Mouse (Mus musculus) c-Kit-positive CD71-negative TER-119-negative erythroid progenitor cells, embryonic 14.5 days (primary cell): ENCODE data around the gene Pex10.
A peak's percentile ranks its signal among the peaks of the same experiment; 100 is the strongest.

ENCODE experiments used
- DNase-seq: peaks from one replicate; pipeline ENCODE4 v3.0.0-alpha.2; 2013; ENCODE audit warnings: low read depth

Gene Pex10

DNA sequence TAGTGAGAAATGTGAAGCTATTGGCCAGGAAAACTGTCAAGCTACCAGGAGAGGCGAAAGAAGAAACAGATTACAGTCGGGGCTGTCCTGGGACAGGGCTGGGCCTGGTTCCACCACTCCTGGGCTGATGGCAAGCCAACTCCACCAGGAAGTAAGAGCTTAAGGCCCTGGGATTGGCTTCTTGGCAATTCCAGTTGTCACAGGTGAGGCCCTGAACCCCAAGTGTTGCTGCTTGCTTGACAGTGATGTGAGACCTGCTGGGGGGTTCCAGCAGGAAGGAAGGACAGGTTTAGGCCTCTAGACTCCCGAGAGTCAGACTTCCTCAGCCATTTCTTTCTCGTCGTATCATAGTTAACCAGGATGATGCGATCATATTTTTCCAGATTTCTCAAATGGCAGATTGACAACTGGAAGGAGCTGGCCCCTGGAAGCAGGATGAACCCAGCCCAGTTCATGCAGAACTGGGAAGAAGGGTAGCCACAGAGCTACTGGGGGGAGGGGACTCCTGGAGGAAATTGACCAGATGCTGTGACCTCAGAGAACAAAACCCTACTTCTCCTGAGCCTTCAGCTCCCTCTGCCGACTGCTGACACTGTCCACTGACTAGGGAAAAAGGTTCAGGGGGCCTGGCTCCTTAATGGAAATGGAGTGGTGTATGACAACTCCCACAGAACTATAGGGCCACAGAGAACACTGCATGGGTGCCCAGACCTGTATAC is 26.8 kb downstream of the Pex10 start:
- no peak for DNase-seq

DNA sequence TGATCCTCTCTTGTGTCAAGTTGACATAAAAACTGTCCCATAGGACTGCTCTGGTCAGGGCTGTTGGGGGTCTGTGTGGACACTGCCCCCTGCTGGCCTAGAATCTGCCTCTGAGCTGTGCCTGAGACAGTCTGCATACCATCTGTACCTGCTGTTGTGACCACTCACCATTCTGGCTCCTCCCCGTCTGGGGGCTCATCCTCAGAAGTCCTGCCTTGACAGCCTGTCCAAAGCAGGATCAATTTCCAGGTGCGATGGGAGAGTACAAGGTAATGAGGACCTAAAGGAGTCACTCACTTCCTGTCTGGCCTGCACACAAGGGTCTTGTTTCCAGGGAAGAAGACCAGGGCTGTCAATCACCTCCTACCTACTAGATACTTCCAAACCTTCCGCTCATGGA is 27.7 kb downstream of the Pex10 start:
- peak; percentile 45 for DNase-seq

DNA sequence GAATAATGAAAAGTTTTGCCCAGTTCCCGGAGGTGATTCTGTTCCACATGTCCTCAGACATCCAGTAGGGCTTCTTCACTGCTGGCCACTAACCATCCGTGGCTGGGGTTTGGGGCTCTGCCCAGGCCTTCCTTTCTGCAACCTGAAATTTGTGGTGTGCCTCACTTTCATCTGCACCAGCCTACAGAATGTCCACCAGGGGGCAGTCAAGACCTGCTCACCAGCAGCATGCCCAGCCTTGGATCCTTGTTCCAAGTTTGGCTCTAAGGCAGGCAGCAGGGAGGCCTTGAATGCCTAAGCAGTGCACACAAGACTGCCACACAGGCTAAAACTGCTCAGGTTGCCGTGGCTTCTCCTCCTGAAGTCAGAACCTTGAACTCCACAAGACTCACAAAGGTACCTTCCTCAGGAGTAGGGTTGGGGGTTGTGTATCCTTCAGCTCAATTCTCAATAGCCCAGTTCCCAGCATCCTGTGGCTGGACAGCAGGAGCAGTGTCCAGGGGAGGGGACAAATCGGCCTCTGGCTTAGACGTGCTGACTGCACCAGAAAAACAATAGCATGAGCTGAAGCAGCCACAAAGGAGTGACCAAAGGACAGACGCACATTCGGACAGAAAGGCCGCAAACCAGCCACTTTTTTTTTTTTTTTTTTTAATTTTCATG is 28.6 kb downstream of the Pex10 start:
- peak; percentile 78 for DNase-seq

DNA sequence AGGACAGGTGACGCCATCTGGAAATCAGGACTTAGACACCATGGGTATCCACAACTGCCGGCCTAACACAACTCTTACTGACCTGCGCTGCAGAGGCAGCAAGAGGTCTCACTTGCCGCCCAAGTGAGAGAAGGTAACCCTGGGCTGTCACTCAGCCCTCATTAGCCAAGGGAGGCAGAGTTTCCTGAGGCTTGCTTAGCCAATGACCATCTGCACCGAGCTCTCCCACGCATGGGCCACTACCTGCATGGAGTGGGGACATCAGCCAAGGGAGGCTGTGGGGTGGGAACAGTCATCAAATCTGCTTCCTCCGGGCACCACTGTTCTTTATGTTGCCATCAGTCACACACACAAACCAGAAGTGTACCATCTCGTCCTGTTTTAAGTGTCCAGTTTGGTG is 29.2 kb downstream of the Pex10 start:
- no peak for DNase-seq

DNA sequence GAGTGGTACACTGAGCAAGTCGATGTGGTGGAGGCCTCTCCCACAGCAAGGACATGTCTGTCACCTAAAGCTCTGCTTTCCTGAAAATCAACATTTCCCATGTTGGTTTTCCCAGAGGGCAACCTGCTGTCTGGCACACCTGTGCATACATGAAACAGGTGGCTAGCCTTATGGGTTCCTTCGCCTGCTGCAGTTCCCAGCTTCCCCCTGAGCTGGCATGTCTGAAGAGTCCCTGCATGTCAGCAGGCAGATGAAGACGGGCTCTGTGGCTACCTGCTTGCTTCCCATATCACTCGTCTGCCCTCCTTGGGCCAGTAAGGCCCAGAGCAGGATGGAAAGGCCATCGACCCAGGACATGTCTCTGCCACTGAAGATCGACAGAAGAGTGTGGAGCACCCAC is 30.6 kb downstream of the Pex10 start:
- DNase-seq: no peak

DNA sequence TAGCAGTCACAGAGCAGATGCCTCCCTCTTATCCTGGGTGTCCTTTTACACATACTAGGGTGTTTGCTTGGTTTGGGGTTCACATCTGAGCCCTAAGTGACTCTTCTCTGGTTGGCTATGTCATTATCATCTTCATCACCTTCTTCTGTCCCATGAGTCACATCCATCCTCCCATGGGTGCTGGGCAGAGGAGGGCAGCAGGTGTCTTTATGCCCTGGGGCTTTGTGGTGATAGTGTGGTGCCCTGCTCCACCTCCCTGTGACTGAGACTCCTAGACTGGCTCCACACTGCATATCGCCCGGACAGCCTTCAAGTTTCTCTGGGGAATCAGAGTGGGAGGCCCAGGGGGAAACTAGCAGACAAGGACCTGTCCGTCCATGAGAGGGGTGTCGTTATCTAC is 31.8 kb downstream of the Pex10 start:
- no peak for DNase-seq

DNA sequence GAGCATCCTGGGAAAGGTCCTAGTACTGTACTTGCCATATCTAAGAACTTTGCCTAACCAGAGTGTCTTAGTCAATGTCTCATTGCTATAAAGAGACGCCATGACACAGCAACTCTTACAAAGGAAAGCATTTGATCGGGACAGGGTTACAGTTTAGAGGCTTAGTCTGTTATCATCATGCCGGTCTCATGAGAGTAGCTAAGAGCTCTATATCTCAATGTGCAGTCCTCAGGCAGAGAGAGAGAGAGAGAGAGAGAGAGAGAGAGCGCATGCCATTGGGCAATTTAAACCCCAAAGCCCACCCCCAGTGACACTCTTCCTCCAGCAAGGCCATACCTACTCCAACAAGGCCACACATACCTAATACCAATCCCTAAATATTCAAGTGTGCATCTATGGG is 41.1 kb downstream of the Pex10 start:
- no peak for DNase-seq

DNA sequence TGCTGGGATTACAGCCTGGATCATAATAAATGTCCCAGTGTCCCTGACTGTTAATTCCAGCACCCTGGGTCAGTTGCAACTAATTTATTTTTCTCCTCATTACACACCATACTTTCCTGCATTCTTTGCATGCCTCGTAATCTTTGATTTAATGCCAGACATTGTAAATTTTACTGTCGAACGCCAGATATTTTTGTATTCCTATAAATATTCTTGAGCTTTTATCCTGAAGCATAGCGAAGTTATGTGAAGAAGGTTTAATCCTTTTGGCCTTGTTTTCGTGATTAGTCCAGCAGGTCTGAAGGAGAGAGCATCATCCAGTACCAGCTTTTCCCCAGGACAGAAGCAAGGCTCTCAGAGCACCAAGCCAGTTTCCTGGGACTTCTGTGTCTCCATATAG is 42.7 kb downstream of the Pex10 start:
- DNase-seq: no peak

DNA sequence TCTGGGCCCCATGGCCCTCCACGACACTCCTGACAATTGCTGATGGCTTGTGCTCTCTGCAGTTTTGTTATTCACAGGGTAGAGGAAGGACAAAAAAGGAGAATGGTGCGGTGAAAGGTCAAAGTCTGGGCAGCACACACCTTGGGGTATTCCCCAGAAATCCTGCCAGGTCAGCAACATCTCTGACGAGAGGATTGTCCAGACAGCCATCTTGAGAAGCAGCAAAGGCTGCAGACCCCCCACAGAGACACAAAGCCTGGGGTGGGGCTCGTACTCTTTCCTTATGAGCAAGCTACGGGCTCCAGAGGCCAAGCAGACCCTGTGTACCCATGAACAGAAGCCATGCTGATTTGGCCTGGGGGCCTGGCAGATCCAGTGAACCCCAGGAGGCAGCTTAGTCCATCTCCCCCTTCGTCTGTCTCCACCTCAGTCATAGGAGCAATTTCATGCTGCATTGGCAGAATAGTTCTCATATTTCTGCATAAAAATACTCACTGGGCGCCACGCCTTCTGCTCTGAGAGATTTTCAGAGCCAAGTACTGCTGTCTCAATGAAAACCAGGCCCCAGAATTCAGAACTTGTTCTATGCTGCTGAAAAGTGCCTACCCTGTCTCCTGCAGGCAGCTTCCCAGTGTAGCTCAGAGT is 47.1 kb downstream of the Pex10 start:
- DNase-seq: no peak

DNA sequence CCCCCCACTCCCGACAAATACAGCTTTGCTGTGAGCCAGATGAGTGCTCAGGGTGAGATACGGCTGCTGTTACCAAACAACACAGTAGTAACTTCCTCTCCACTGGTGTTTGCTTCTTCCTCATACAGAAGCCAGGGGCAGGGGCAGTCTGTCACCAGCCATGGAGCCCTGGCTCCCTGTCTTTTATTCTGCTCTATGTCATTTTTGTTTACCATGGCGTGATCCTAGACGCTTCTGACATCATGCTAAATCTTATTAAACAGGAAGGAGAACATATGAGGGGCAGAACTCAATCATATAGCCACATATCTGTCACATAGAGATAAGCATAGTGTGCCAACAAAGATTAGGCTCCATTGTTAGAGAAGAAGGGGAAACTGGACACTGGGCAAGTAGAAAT is 49.8 kb downstream of the Pex10 start:
- DNase-seq: no peak

DNA sequence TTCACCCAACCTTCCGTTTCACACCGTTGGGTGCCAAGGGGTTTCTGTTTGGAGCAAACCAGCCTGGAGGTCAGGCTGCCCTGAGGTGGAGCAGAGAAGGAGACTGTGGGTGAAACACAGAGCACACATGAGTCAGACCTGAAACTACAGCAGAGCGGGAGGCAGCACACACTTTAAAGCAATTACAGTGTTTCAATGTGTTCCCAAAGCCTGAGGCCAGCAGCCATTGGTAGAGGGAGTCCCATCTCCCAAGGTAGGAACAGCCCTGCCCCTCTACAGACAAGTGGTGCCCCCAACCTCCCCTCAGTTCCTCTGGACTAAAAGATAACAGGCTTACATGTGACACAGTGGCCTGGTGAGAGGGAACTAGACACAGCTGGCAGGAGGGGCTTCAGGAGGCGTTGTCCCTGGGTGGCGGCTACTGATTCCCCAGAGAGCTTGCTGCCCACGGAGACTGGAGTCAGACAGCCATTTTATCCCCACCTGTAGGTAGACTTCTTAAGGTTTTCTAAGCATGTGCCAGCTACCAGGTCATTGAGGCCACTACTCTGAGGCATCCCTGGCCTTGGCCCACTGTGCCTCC is 50.7 kb downstream of the Pex10 start:
- DNase-seq: peak; percentile 40

DNA sequence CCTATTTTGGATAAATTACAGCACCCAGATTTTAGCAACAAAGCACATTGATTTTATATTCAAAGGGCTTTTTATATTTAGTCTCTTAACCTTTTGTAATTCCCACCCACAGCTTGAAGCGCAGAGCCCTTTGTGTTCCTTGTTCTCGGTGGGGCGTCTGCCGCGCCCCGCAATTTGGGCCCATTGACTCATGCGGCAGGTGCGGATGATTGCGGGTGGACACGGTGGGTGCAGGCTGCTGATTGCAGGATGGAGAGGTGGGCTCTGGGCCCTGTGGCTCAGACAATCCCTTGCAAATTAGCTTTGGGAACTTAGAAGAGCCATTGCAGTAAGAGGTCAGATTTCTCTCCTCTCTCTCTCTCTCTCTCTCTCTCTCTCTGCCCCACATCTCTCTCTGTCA is 51.5 kb downstream of the Pex10 start:
- no peak for DNase-seq

DNA sequence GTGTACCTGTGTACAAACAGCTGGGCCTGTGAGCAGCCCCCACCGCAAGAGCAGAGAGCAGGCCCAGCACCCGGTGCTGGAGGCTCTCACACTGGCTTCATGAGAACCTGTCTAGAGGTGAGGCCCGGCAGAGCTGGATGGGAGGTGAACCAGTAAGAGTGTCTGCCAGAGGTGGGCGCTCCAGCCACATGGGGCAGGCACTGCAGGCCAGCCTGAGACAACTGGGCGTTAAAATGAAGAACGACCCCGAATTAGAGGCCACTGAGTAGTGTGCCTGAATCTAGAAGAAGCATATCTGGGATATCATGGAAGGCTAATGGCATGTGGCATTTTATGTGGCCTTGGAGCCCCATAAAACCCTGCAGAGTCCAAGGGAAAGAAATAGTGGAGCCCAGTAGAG is 53.2 kb downstream of the Pex10 start:
- no peak for DNase-seq

DNA sequence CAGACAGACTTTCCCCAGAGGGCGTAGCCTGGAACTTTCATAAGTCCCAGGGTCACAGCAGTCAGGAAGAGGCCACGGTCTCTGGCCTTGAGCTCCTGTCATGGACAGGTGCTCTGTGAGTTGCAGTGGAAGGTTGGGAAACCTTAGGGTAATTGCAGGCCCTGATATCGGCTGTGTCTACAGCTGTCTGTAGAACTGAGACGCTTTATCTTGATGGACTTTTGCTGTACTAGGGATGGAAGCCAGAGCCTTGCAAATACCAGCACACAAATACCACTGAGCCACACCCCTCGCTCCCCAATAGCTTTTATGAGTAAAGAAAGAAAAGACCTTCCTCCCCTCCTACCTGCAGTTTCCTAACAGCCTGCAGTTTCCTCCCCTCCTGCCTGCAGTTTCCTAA is 53.8 kb downstream of the Pex10 start:
- no peak for DNase-seq

DNA sequence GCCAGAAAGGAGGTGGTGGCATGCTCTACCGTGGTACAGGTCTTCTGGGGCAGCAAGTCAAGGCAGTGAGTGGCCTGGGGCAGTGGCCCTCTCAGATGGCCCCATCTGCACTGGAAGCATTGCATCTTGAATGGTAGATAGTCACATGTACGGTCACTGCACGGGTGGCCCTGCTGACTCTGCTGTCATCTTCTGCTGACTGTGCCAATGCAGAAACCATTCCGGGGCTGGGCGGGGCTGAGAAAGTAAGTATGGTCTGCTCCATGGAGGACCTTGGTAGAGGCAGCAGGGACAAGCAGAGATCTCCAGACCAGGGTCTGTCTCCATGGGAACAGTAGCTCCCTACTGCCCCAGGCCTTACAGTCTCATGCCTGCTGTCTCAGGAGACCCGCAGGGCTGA is 54.4 kb downstream of the Pex10 start:
- no peak for DNase-seq
